Mouse (Mus musculus) spleen, postnatal 0 days (tissue): ENCODE results near the gene Gm21317. TPM values are rescaled to one million over a fixed set of nuclear protein-coding genes. Genes with fewer than 3 reads are reported as not detected.

Source experiments
- polyA plus RNA-seq: library from polyadenylated mRNA; unstranded; fragments of >200 nt; fragmentation: Nextera tagmentation; extraction: Ambion mirVana; gene quantifications from 2 replicates; pipeline ENCODE4 v1.2.1, GENCODE M21; 2015

The Gm21317 gene
- polyA plus RNA-seq: not detected in 2 replicates

GRCm38 (mm10) chrY:82224927-82225326 is at the start of gene Gm21317:
Gene Gm21317, plus strand, starts transcription at chrY:82225227.

